Mouse (Mus musculus) CH12F3 (cell line): Measurements from ENCODE around the gene Git1.
"Not testable (repeated sequence)": the region's sequence is repeated elsewhere in the genome, so short reads cannot be mapped to it uniquely, and the experiment has no call there.

Source experiments
- in situ Hi-C: fragments of 300-500 bp; cut with MboI; formaldehyde crosslinking; loops from 2 replicates; pipeline ENCODE4 v1.14.3; 2020; ENCODE audit warnings: low sequenced_read_pairs

The Git1 gene

GRCm38 (mm10) chr11:77516553-77517425, 23.4 kb downstream of the Git1 start:
- in situ Hi-C loops, result no loop called here

GRCm38 (mm10) chr11:77518051-77518798, 24.9 kb downstream of the Git1 start:
- in situ Hi-C loops, result no loop called here

DNA sequence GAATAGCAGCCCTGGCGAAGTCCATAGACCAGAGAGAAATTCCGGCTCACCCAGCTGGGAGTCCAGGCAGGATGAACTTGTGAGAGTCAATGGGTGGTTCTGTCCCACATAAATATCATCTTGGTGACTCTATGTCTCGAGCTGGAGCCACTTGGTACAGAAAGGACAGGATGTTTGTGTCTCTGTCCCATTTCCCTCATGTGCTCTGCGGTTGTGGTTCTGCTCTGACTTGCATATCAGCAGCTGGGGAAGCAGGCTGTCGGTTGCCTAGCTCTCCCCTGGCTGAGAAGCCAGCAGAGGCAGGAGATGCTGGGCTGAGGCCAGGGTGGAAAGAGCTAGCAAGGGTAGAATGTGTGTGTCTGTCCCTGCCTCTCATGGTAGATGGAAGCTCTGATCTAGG, 25.7 kb downstream of the Git1 start, which contains the start of gene Gm10392:
TSS of gene Gm10392 (minus strand) at position 156 of the 400 bp plus-strand sequence.
- in situ Hi-C loops, result no loop called here

- in situ Hi-C loops, result no loop called here
These were observed 27.5 kb downstream of the Git1 start for GRCm38 (mm10) chr11:77520601-77521529.

GRCm38 (mm10) chr11:77525804-77526486, 32.6 kb downstream of the Git1 start:
- in situ Hi-C loops, result no loop called here

GRCm38 (mm10) chr11:77528420-77528819, 35.1 kb downstream of the Git1 start:
- in situ Hi-C loops, result not testable (repeated sequence)

- in situ Hi-C loops, result no loop called here
These were observed 36.3 kb downstream of the Git1 start for GRCm38 (mm10) chr11:77529644-77530043.

DNA sequence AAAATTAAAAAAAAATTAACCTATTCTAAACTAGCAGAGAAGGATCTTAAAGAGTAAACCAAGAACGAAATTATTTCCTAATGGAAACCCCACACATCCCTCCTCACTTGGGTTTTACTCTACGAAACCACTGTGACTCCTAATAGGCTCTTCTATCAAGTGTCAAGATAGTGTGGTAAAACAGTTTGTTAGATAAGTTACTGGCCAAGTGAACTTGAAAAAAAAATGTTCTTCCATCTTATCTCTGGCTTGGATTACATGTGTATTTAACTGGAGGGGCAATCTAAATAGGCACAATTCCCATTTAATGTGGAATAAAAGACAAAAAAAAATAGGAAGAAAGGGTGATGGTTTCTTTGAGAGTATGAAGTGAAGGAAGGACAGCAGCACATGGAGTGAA, 37.5 kb downstream of the Git1 start:
- in situ Hi-C loops, result no loop called here

DNA sequence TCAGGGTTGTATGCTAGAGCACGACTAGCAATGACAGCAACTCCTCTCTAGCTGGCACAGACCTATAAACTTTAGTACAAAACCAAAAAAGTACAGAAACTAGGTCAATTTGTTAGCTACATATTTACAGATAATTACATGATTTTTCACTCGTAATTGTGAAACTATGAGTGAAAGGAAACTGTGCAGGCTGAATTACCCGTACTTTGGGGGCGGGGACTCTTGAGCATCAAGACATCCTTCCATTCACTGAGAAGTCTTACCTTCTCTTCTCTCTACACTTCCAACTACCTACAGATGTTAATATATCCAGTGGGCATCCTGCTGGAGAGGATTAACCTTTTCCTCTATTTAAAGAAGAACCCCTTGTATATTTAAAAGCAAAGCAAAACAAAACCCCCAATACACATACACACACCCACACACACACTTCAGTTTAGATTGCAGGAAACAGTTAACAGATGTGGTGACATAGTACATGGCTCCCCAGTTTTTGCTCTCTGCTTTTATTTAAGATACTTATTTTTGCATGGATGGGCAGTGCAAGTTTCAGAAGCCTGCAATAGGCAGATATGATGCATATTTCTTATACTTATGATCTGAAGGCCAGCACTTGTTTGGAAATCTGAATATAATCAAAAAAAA, 39.0 kb downstream of the Git1 start:
- in situ Hi-C loops, result no loop called here

DNA sequence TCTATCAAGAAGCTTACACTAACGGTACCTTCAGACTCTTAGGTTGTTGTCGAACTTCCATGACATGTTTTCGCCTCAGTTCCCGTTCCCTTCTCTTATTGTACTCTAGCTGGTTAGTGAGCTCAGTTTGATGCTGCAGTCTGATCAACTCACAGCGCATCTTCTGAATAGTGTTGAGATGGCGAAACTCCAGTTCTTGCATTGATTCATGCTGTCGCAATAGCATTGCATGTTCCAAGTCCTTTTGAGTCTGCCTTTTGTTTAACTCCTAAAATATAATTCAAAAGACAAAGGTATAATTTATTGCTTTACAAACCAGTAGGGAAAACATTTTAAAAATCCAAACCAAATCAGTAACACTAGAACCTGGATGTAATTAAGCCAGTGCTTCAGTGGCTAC, 51.9 kb downstream of the Git1 start:
- in situ Hi-C loops, result no loop called here
